16 mouse cellular contexts compared by ENCODE assay signal in the genomic region with DNA sequence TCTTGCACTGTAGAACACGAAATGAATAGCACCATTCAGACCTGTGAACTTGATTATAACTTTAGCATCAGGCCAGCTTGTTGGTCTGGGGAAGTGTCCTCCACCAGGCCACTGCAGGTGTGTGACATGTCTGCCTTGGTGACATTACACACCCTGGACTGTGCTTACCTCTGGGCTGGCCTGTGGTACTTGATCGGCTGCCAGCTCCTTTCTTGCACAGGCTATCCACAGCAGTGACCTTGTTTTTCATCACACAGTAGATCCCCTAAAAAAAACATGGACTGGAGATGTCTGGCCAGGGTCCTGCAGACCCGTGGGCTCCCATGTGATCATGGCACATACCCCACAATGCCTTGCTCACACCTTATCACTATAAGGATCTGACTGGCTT. TPM values are rescaled to one million over a fixed set of nuclear protein-coding genes. Genes with fewer than 3 reads are reported as not detected.
DNase-seq lines count a peak whose midpoint lies in the region; ATAC-seq and TF ChIP-seq lines count a peak whose summit lies in the region.
"Had no signal": no experiment of that assay in that cellular context is flagged by ENCODE, and none has a peak within 500 bp of the region (broad histone marks: within the 10 kb centered on the region; RNA-seq: fewer than 3 reads in every experiment).

No protein-coding gene starts in this region.

- no peaks in the 10 kb centered on the region for H3K79me2 ChIP-seq in myocyte (ENCODE audit: control insufficient read depth, insufficient read depth)

- no peak overlapping the region for H3K4me3 ChIP-seq in heart, embryonic 13.5 days
- H3K4me3 ChIP-seq in kidney, embryonic 15.5 days (replicated peaks): no peak overlapping the region
- no peak overlapping the region for H3K4me3 ChIP-seq in embryonic fibroblast, embryonic 13.5 days (ENCODE audit: insufficient read depth, low read length)
- no peak overlapping the region for H3K4me3 ChIP-seq in myocyte
- H3K4me3 ChIP-seq in liver, postnatal 0 days (ENCODE audit: low read depth, low read length): no peak overlapping the region
- H3K4me3 ChIP-seq in midbrain, embryonic 13.5 days (replicated peaks): no peak overlapping the region
- H3K4me3 ChIP-seq: hindbrain, embryonic 12.5 days; layer of hippocampus, adult 2 months had no signal

- H3K27ac ChIP-seq in heart, embryonic 13.5 days (replicated peaks): peak overlapping the region; percentile 99
- H3K27ac ChIP-seq in kidney, embryonic 15.5 days: peak overlapping the region; percentile 80
- peak overlapping the region; percentile 86 for H3K27ac ChIP-seq in embryonic fibroblast, embryonic 13.5 days (ENCODE audit: insufficient read depth, low read length)
- H3K27ac ChIP-seq in liver, postnatal 0 days (ENCODE audit: low read depth): no peak overlapping the region
- H3K27ac ChIP-seq in midbrain, embryonic 13.5 days: no peak overlapping the region
- H3K27ac ChIP-seq: hindbrain, embryonic 12.5 days; layer of hippocampus, adult 2 months; liver, embryonic 14.5 days had no signal

- no peak overlapping the region for H3ac ChIP-seq in myocyte (ENCODE audit: control insufficient read depth, insufficient read length)

- H3K36me3 ChIP-seq in heart, embryonic 13.5 days: peaks cover 3% of the 10 kb centered on the region; the same call in 1 of the 2 replicates
- H3K36me3 ChIP-seq in kidney, embryonic 15.5 days: no peaks in the 10 kb centered on the region
- no peaks in the 10 kb centered on the region for H3K36me3 ChIP-seq in myocyte (ENCODE audit: control insufficient read depth, insufficient read depth)
- no peaks in the 10 kb centered on the region for H3K36me3 ChIP-seq in liver, postnatal 0 days (replicated peaks; ENCODE audit: insufficient read depth, low read length)
- H3K36me3 ChIP-seq in midbrain, embryonic 13.5 days: no peaks in the 10 kb centered on the region
- H3K36me3 ChIP-seq: hindbrain, embryonic 12.5 days had no signal

- TF ChIP-seq CTCF in embryonic fibroblast, embryonic 13.5 days (IDR thresholded peaks at IDR 0.05; ENCODE audit: borderline replicate concordance, insufficient read depth, low read length): no peak
- TF ChIP-seq CTCF in liver, postnatal 0 days (IDR thresholded peaks at IDR 0.05; ENCODE audit: low read depth): no peak

- no peak for TF ChIP-seq EP300 in liver, postnatal 0 days (IDR thresholded peaks at IDR 0.05; ENCODE audit: low read depth)

- H3K4me2 ChIP-seq in heart, embryonic 13.5 days: peak overlapping the region; percentile 33
- H3K4me2 ChIP-seq in kidney, embryonic 15.5 days: no peak overlapping the region
- H3K4me2 ChIP-seq in myocyte (ENCODE audit: low read depth): peak overlapping the region; percentile 50
- H3K4me2 ChIP-seq in liver, postnatal 0 days (ENCODE audit: low read depth, low read length): no peak overlapping the region
- H3K4me2 ChIP-seq in midbrain, embryonic 13.5 days (replicated peaks): no peak overlapping the region
- H3K4me2 ChIP-seq: hindbrain, embryonic 12.5 days had no signal

- no peaks in the 10 kb centered on the region for H3K27me3 ChIP-seq in heart, embryonic 13.5 days (replicated peaks)
- no peaks in the 10 kb centered on the region for H3K27me3 ChIP-seq in kidney, embryonic 15.5 days
- H3K27me3 ChIP-seq in myocyte (ENCODE audit: control insufficient read depth, insufficient read depth, insufficient read length): no peaks in the 10 kb centered on the region
- H3K27me3 ChIP-seq in liver, postnatal 0 days (ENCODE audit: insufficient read depth, low read length): no peaks in the 10 kb centered on the region
- H3K27me3 ChIP-seq in midbrain, embryonic 13.5 days: no peaks in the 10 kb centered on the region
- H3K27me3 ChIP-seq: hindbrain, embryonic 12.5 days had no signal

- DNase-seq in heart, adult 18-20 months: no peak
- DNase-seq in kidney, postnatal 25 days: no peak
- no peak for DNase-seq in liver, postnatal 0 days
- DNase-seq: spleen, adult 18-20 months; thymus, adult 18-20 months had no signal

- H3K9ac ChIP-seq in heart, embryonic 13.5 days: peak overlapping the region; percentile 65
- no peak overlapping the region for H3K9ac ChIP-seq in kidney, embryonic 15.5 days
- H3K9ac ChIP-seq in liver, postnatal 0 days (replicated peaks): no peak overlapping the region
- H3K9ac ChIP-seq in midbrain, embryonic 13.5 days (replicated peaks): no peak overlapping the region
- H3K9ac ChIP-seq: hindbrain, embryonic 12.5 days; liver, embryonic 14.5 days had no signal

- H3K9me3 ChIP-seq in heart, embryonic 13.5 days: peaks cover 7% of the 10 kb centered on the region; the same call in 1 of the 2 replicates
- peaks cover 3% of the 10 kb centered on the region; the same call in 1 of the 2 replicates for H3K9me3 ChIP-seq in kidney, embryonic 15.5 days (replicated peaks)
- no peaks in the 10 kb centered on the region for H3K9me3 ChIP-seq in liver, postnatal 0 days (ENCODE audit: low read length)
- H3K9me3 ChIP-seq in midbrain, embryonic 13.5 days: no peaks in the 10 kb centered on the region

- 53% methylated on average over 3 of the region's 3 CpGs for WGBS in heart, embryonic 13.5 days
- WGBS in kidney, embryonic 15.5 days: 79% methylated on average over 3 of the region's 3 CpGs
- WGBS in liver, postnatal 0 days (ENCODE audit: insufficient replicate concordance): 69% methylated on average over 3 of the region's 3 CpGs
- WGBS in midbrain, embryonic 13.5 days: 75% methylated on average over 3 of the region's 3 CpGs

- TF ChIP-seq POLR2A in embryonic fibroblast, embryonic 13.5 days (IDR thresholded peaks at IDR 0.05; ENCODE audit: low read depth, low read length): no peak
- TF ChIP-seq POLR2A in myocyte (IDR thresholded peaks at IDR 0.05; ENCODE audit: insufficient read length, low read depth): no peak

- H3K4me1 ChIP-seq in heart, embryonic 13.5 days: peaks cover 34% of the 10 kb centered on the region
- peaks cover 15% of the 10 kb centered on the region; the same call in 1 of the 2 replicates for H3K4me1 ChIP-seq in kidney, embryonic 15.5 days
- H3K4me1 ChIP-seq in embryonic fibroblast, embryonic 13.5 days (ENCODE audit: control insufficient read depth, insufficient read depth, low read length): peaks cover 8% of the 10 kb centered on the region; the same call in 1 of the 2 replicates
- H3K4me1 ChIP-seq in liver, postnatal 0 days (ENCODE audit: insufficient read depth): no peaks in the 10 kb centered on the region
- H3K4me1 ChIP-seq in midbrain, embryonic 13.5 days (replicated peaks): no peaks in the 10 kb centered on the region

- ATAC-seq in heart, embryonic 13.5 days (ENCODE audit: extremely low read depth, insufficient number of reproducible peaks, low FRiP score, low TSS enrichment): no peak; the same call in 1 of the 2 replicates
- ATAC-seq in kidney, embryonic 15.5 days (replicated peaks; ENCODE audit: low FRiP score): no peak
- ATAC-seq in liver, postnatal 0 days: no peak
- ATAC-seq in midbrain, embryonic 13.5 days: no peak
- ATAC-seq: activated CD4-positive, CD25-positive, alpha-beta regulatory T cell, adult 4 months; CD4-positive, CD25-positive, alpha-beta regulatory T cell, adult 4 months had no signal

TF ChIP-seq in myocyte, 11 proteins besides CTCF, POLR2A, EP300 and RAD21:
- TF ChIP-seq MAX (IDR thresholded peaks at IDR 0.05; ENCODE audit: low read depth): no peak
- TF ChIP-seq REST (IDR thresholded peaks at IDR 0.05; ENCODE audit: insufficient read depth, insufficient read length): no peak
- no peak for TF ChIP-seq CEBPB (IDR thresholded peaks at IDR 0.05; ENCODE audit: insufficient read depth, poor library complexity, severe bottlenecking)
- TF ChIP-seq MYOG (IDR thresholded peaks at IDR 0.05; ENCODE audit: control insufficient read depth in 1 of 3, insufficient read depth in 1 of 3, insufficient read length in 2 of 3, low read depth in 2 of 3): no peak
- no peak for TF ChIP-seq MYOD1 (IDR thresholded peaks at IDR 0.05; ENCODE audit: control insufficient read depth in 1 of 3, insufficient read length in 2 of 3, low read depth in 2 of 3)
- TF ChIP-seq TCF3 (IDR thresholded peaks at IDR 0.05; ENCODE audit: insufficient read length, low read depth): no peak
- no peak for TF ChIP-seq SRF (IDR thresholded peaks at IDR 0.05; ENCODE audit: control insufficient read depth, insufficient read length, low read depth)
- TF ChIP-seq TCF12 (IDR thresholded peaks at IDR 0.05; ENCODE audit: insufficient read depth, poor library complexity, severe bottlenecking): no peak
- TF ChIP-seq E2F4 (IDR thresholded peaks at IDR 0.05; ENCODE audit: insufficient read depth): no peak
- TF ChIP-seq USF1 (IDR thresholded peaks at IDR 0.05; ENCODE audit: low read depth): no peak
- TF ChIP-seq POLR2AphosphoS2 (IDR thresholded peaks at IDR 0.05; ENCODE audit: insufficient read length, low read depth): no peak

RNA-seq across cellular contexts. Expression of a gene that starts 51.4 kb away (rescaled TPM):
- polyA plus RNA-seq in heart, embryonic 13.5 days (2015; fragmentation: Nextera tagmentation; extraction: Ambion mirVana): 15.6 and 19.4 TPM in 2 replicates
- 1 to 10 TPM; 4.3 to 6.5 TPM for total RNA-seq in heart, adult 18-20 months (2021)
- polyA plus RNA-seq in kidney, embryonic 15.5 days (2015; fragmentation: Nextera tagmentation; extraction: Ambion mirVana): 13.6 and 15.4 TPM in 2 replicates
- 6.9 and 16.1 TPM in 2 replicates for polyA plus RNA-seq in embryonic fibroblast, embryonic 13.5 days (2011; ENCODE audit: insufficient read length, low read depth, missing spikeins)
- polyA plus RNA-seq in myocyte (2012; fragmentation: generic; extraction: Trizol): 0.16 TPM
- 0.05 and 0.11 TPM in 2 replicates for polyA plus RNA-seq in liver, postnatal 0 days (2015; fragmentation: Nextera tagmentation; extraction: Ambion mirVana)
- 0.12 and 0.13 TPM in 2 replicates for polyA plus RNA-seq in midbrain, embryonic 13.5 days (2015; fragmentation: Nextera tagmentation; extraction: Ambion mirVana)
- total RNA-seq: common myeloid progenitor, adult 5-6 weeks had no signal
- polyA plus RNA-seq: activated CD4-positive, CD25-positive, alpha-beta regulatory T cell, adult 4 months; CD4-positive, CD25-positive, alpha-beta regulatory T cell, adult 4 months had no signal

RNA-seq across cellular contexts. Expression of a gene that starts 57.6 kb away (rescaled TPM):
- polyA plus RNA-seq in heart, embryonic 13.5 days (2015; fragmentation: Nextera tagmentation; extraction: Ambion mirVana): 8.2 and 9.5 TPM in 2 replicates
- under 1 TPM; 0.21 to 0.32 TPM for total RNA-seq in heart, adult 18-20 months (2021)
- polyA plus RNA-seq in kidney, embryonic 15.5 days (2015; fragmentation: Nextera tagmentation; extraction: Ambion mirVana): 59.3 and 60.2 TPM in 2 replicates
- 17.3 and 43.6 TPM in 2 replicates for polyA plus RNA-seq in embryonic fibroblast, embryonic 13.5 days (2011; ENCODE audit: insufficient read length, low read depth, missing spikeins)
- 21.2 TPM for polyA plus RNA-seq in myocyte (2012; fragmentation: generic; extraction: Trizol)
- polyA plus RNA-seq in liver, postnatal 0 days (2015; fragmentation: Nextera tagmentation; extraction: Ambion mirVana): 0.15 and 0.39 TPM in 2 replicates
- polyA plus RNA-seq in midbrain, embryonic 13.5 days (2015; fragmentation: Nextera tagmentation; extraction: Ambion mirVana): 1.9 and 4.1 TPM in 2 replicates
- total RNA-seq: common myeloid progenitor, adult 5-6 weeks had no signal
- polyA plus RNA-seq: CD4-positive, CD25-positive, alpha-beta regulatory T cell, adult 4 months had no signal

Comparison
In these comparisons a context has a peak if more than half of its experiments do, and no peak if none do; other contexts are left out.
1. H3K27ac ChIP-seq: peak in heart, embryonic 13.5 days (single experiment), kidney, embryonic 15.5 days (single experiment) and embryonic fibroblast, embryonic 13.5 days (single experiment); none in liver, postnatal 0 days (single experiment) and midbrain, embryonic 13.5 days (single experiment).
2. H3K4me2 ChIP-seq: peak in heart, embryonic 13.5 days (single experiment) and myocyte (single experiment); none in kidney, embryonic 15.5 days (single experiment), liver, postnatal 0 days (single experiment) and midbrain, embryonic 13.5 days (single experiment).